Mouse (Mus musculus) testis, adult 2 months (tissue): ENCODE data around the gene Mettl26.

Source experiments
- CTCF ChIP-seq: fragments of 200-500 bp; IDR thresholded peaks from 2 replicates; pipeline ENCODE4 v1.5.1; 2012; ENCODE audit warnings: low read depth, mild to moderate bottlenecking, inconsistent platforms, low read length, moderate library complexity; ENCODE audit not compliant: control insufficient read depth, insufficient read depth, insufficient replicate concordance
- POLR2A ChIP-seq: fragments of 200-500 bp; IDR thresholded peaks from 2 replicates; pipeline ENCODE4 v1.6.1; 2012; ENCODE audit warnings: low read depth, mild to moderate bottlenecking, inconsistent platforms, low read length, moderate library complexity; ENCODE audit not compliant: control insufficient read depth

- TF ChIP-seq CTCF (no peak), POLR2A (no peak)
These were observed 6.9 kb upstream of the Mettl26 start for GRCm38 (mm10) chr17:25867836-25868600.
